Mouse (Mus musculus) heart, adult 2 months (tissue): Measurements from ENCODE around the gene Tmem198.

Experiments used
- CTCF ChIP-seq: fragments of 200-600 bp; IDR thresholded peaks from 2 replicates; pipeline ENCODE4 v1.8.1; 2022; ENCODE audit warnings: antibody characterized with exemption, mild to moderate bottlenecking, moderate library complexity
- EP300 ChIP-seq: fragments of 200-500 bp; IDR thresholded peaks from 2 replicates; pipeline ENCODE4 v1.6.1; 2011; ENCODE audit warnings: low read depth, low read length, control low read depth; ENCODE audit not compliant: insufficient read depth

DNA sequence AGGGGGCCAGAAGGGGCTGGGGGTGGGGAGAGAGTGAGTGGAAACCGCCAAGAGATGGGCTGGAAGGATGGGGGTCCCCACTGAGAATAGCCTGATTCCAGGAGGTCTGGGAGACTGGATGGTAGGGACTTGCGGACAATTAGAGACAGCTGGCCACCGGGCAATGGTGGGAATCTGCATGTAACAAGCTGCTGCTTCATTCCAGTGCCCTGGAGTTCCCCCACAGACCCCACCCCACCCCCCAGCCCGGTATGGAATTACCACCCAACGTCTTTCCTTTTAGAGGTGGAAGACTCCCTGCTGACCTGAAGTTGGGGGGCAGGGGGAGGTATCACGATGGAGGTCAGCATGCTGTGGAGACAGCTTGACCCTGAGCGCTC is 31.3 kb upstream of the Tmem198 start:
- TF ChIP-seq CTCF (no peak), EP300 (no peak)
